Mouse (Mus musculus) heart, postnatal 0 days (tissue): ENCODE measurements around the gene Rab31.

Experiments used
- CTCF ChIP-seq: IDR thresholded peaks from 2 replicates; pipeline ENCODE4 v1.5.1; 2016; ENCODE audit warnings: antibody characterized with exemption, control low read depth, low read depth
- EP300 ChIP-seq: IDR thresholded peaks from 2 replicates; pipeline ENCODE4 v1.6.1; 2016; ENCODE audit warnings: antibody characterized with exemption, low read depth

- TF ChIP-seq CTCF, result no peak
- TF ChIP-seq EP300, result no peak
These were observed 46.7 kb downstream of the Rab31 start for GRCm38 (mm10) chr17:65725814-65726213.
